Mouse (Mus musculus) heart, adult 18-20 months (tissue): ENCODE data around the gene Cd93. TPM values are rescaled to one million over a fixed set of nuclear protein-coding genes. Genes with fewer than 3 reads are reported as not detected.

Experiments
- DNase-seq, 2 experiments: peaks; one replicate each; pipeline ENCODE4 v3.0.0; 2021 to 2022; ENCODE audit warnings: mixed read lengths in 1 of 2
- long read RNA-seq, 2 experiments: library from polyadenylated mRNA; stranded (forward); transcript quantifications; one replicate each; pipeline ENCODE4 v2.0.0; 2021
- total RNA-seq, 2 experiments: library from RNA; stranded (reverse); gene quantifications; 2 replicates each; pipeline ENCODE4 v1.2.3; 2021

The Cd93 gene
- 10 to 100 TPM; 31.2 to 41.1 TPM for total RNA-seq
- long read RNA-seq, experiment 1, full-length matches to known transcripts, result 5 of 11 reads
- long read RNA-seq, experiment 1, partial matches to known transcripts, result 0 of 11 reads
- long read RNA-seq, experiment 1, other reads (novel, unspliced or antisense), result 6 of 11 reads
- long read RNA-seq, experiment 2, full-length matches to known transcripts, result 1 of 4 reads
- long read RNA-seq, experiment 2, partial matches to known transcripts, result 0 of 4 reads
- long read RNA-seq, experiment 2, other reads (novel, unspliced or antisense), result 3 of 4 reads

DNA sequence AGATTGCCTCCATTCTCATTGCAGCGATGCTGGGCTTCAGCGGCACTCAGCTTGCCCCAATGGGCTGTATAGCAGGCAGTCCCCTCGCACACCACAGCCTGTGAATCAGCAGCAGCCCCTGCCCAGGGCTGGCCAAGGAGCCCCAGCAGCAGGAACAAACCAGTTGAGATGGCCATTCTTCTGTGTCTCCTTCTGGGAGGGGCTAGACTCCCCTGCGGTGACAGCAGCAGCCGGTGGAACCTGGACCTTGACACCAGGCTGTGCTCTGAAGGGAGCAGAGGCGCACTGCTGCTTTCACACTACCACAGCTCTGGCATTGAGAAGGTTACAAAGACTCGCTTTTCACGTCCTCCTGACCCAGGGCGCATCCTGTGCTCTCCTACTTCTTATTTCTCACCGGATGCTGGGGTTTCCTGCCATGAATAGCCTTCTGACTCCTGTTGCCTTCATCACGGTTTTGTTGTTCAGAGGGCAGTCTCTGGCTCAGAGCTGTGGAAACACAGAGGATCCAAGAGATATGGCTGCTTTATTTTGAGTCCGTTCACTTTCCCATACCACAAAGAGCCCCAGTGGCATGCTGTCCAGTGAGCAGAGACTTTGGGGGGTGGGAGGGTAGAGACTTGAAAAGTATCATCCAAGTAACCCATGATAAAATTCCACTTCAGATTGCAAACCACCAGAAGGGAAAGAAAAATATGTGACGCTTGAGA lies at the start of gene Cd93:
Gene Cd93, minus strand, starts transcription at position 315 of the 710 bp plus-strand sequence.
- peak; percentile 73 to 90 for DNase-seq

DNA sequence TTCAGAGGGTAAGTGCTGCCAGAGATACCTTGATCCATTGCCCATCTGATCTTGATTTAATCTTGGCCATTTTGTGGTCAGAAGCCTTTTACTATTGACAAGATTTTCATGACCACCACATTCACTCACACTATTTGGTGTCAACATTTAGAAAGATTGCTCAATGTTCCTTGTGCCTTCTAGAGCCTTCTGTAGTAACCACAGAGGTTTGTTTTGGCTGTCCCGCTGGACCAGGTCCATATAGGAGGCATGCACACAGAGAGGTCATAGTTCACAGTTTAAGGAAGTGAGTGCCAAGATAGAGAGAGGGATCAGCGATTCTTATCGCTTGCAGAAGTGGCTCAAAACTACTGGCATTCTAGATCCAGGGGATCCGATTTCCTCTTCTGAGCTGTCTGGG lies 48.7 kb upstream of the Cd93 start:
- DNase-seq, result peak; percentile 40 to 70

DNA sequence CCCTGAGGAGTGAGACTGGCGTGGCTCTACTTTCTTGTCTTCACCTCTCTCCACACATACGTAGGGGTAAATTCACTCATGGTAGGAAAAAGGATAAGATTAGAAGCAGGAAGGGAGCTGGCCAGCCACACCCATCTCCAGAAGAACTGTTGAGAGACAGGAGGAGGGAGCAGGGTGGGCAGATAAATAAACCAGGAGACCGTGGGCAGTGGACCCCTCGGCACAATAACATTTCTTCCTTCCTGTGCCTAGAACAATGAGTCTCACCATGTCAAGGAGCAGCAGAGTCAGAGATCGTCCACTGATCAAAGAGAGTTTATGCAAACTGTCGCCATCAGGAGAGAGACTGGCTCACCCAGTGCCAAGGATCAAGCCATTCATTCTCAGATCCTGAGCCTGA lies 46.8 kb upstream of the Cd93 start:
- no peak for DNase-seq

DNA sequence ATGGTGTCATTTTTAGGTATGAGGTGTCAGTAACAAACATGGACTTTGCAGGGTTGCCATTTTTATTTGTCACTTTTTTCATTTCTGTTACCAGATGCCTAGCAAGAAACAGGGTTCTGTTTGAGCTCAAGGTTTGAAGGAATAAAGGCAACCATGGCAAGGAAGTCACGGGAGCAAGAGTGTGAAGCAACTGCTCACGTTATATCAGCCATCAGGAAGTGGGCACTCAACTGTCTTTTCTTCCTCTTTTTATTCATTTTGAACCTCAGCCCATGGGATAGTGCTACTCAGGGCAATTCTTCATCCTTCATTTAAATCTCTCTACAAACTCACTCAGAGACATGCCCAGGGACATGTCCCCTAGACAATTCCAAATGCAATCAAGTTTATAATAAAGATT lies 45.5 kb upstream of the Cd93 start:
- peak in 1 of 2 experiments; percentile 58 for DNase-seq

GRCm38 (mm10) chr2:148485576-148485975 lies 42.2 kb upstream of the Cd93 start:
- no peak for DNase-seq

DNA sequence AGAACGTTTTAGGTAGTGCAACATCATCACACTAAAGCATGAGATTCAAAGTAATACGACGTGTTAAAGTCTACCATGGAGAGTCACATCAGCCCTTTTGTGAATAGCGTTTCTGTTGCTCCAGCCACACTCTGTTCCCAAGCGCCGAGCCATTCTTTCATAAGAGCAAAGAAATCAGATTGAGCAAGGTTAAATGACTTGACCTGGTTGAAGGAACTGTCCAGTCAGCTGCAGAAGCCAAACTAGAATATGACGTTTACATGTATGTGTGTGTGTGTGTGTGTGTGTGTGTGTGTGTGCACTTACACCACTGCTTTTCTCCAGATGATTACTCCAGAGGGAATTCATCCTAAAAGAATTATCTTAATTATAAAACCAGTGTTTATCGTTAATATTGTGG lies 37.0 kb upstream of the Cd93 start:
- no peak for DNase-seq

- peak; percentile 84 to 93 for DNase-seq
Measured at GRCm38 (mm10) chr2:148478141-148478701, 34.9 kb upstream of the Cd93 start.

DNA sequence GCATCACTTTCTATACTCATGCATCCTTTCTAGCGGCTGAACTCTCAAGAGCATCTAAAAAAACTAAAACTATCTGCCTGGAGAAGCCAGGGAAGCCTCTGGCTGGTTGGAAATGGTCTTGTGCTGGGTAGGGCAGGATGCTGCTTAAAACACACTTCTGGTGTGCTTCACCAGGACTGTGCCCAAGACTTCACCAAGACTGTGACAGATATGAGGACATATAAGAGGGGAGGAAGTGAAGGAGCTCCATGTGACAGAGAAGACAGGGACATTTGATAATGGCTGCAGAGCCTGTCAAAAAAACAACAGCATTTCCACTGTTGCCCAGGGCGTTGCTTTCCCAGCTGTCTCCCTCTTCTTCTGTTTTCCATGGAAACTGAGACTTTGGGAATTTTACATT lies 34.0 kb upstream of the Cd93 start:
- no peak for DNase-seq

- DNase-seq, result no peak
Measured at GRCm38 (mm10) chr2:148476576-148476975, 33.2 kb upstream of the Cd93 start.

GRCm38 (mm10) chr2:148475879-148476495 lies 32.6 kb upstream of the Cd93 start:
- DNase-seq, result no peak

GRCm38 (mm10) chr2:148469341-148470238 lies 26.2 kb upstream of the Cd93 start:
- no peak for DNase-seq

GRCm38 (mm10) chr2:148467921-148468440 lies 24.6 kb upstream of the Cd93 start:
- peak in 1 of 2 experiments; percentile 40 for DNase-seq

GRCm38 (mm10) chr2:148455341-148455740 lies 12.0 kb upstream of the Cd93 start:
- DNase-seq, result no peak

- no peak for DNase-seq
Measured at GRCm38 (mm10) chr2:148454014-148454542, 10.7 kb upstream of the Cd93 start.

- peak; percentile 50 to 71 for DNase-seq
Measured at GRCm38 (mm10) chr2:148453061-148453460, 9.7 kb upstream of the Cd93 start.

DNA sequence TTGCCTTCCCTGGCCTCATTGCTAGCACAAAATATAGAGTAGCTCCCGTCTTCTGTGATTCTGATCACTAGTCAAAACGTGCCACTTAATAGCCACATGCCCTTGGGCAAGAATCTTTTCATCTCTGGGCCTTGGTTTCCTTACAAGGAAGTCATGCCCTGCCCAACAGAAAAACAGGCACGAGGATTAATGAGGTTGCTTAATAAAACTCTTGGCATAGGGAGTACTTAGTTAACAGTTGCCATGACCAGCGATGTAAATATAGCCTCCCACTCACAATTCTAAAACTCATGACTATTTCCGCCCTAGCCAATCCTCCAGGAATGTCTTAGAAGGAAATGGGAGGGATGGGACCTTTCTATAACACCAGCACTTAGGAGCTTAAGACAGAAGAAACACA lies 8.1 kb upstream of the Cd93 start:
- peak in 1 of 2 experiments; percentile 23 for DNase-seq

DNA sequence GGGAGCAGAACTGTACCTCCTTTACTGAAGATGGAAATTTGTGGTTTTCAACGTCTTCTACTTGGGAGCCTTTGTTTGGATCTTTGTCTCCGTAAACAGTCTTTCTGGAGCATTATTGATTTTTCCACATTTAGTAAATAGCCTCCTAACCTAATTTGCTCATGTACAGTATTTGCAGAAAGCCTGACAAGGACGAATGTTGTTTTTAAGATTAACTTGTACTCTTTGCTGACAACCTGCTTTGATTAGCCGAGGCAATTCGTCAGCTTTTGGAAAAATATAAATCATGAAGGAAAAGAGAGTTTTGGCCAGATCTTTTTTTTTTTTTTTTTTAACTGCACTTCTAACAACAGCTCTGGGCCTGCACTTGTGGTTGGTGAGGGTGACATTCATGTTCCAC lies 7.3 kb upstream of the Cd93 start:
- no peak for DNase-seq

- no peak for DNase-seq
Measured at GRCm38 (mm10) chr2:148449659-148450058, 6.3 kb upstream of the Cd93 start.

DNA sequence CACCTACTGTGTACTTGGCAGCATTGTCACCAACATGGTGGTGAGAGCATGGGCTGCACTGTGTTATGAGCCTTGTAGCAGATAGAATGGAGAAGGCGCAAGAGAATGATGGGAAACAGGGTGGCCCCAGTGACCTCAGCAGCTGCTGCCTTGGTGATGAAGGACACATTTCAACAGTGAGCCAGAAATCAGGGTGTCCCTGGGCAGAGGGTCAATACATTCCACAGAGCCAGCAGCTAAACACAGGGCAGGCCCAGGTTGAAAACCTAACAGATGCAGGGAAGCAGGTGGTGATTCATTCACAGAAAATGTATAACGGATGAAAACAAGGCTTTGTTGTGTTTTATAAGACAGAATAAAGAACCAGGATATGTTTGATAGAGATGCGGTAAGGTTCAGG lies 3.1 kb upstream of the Cd93 start:
- no peak for DNase-seq

DNA sequence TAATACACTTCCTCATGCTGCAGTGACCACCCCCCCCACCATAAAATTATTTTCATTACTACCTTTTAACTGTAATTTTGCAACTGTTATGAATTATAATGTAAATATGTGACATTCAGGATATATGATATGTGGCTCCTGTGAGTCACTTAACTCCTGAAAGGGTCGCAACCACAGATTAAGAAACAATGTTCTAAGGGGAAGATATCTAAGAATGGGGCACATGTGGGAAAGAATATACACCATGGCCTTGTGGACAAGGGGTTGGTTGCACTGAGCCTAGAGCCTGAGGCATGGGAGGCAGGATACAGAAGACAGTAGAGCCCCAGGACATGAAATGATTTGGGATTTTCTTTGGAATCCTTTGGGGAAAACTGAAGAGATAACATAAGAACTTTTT lies 2.3 kb upstream of the Cd93 start:
- no peak for DNase-seq

GRCm38 (mm10) chr2:148444472-148444871 lies 1.1 kb upstream of the Cd93 start:
- no peak for DNase-seq
